Mouse (Mus musculus): ENCODE results near the gene Cbfa2t3.
"Not testable (repeated sequence)": the region's sequence is repeated elsewhere in the genome, so short reads cannot be mapped to it uniquely, and the experiment has no call there.

Cbfa2t3 gene

GRCm38 (mm10) chr8:122635878-122636802, 62.8 kb downstream of the Cbfa2t3 start:
- DNase-seq (ENCODE audit: low spot score), result no peak

- DNase-seq (ENCODE audit: low spot score), result no peak
These were observed 65.7 kb downstream of the Cbfa2t3 start for GRCm38 (mm10) chr8:122633205-122633604.

- not testable (repeated sequence) for DNase-seq (ENCODE audit: low spot score)
These were observed 66.8 kb downstream of the Cbfa2t3 start for GRCm38 (mm10) chr8:122632134-122632533.

- no peak for DNase-seq (ENCODE audit: low spot score)
These were observed 68.2 kb downstream of the Cbfa2t3 start for GRCm38 (mm10) chr8:122630696-122631095.

- DNase-seq (ENCODE audit: low spot score), result no peak
These were observed 69.5 kb downstream of the Cbfa2t3 start for GRCm38 (mm10) chr8:122629388-122629787.

- no peak for DNase-seq (ENCODE audit: low spot score)
These were observed 72.0 kb downstream of the Cbfa2t3 start for GRCm38 (mm10) chr8:122626896-122627295.

GRCm38 (mm10) chr8:122625811-122626210, 73.1 kb downstream of the Cbfa2t3 start:
- DNase-seq (ENCODE audit: low spot score), result no peak

- no peak for DNase-seq (ENCODE audit: low spot score)
These were observed 74.3 kb downstream of the Cbfa2t3 start for GRCm38 (mm10) chr8:122624653-122625052.

- no peak for DNase-seq (ENCODE audit: low spot score)
These were observed 74.9 kb downstream of the Cbfa2t3 start for GRCm38 (mm10) chr8:122623844-122624642.

- no peak for DNase-seq (ENCODE audit: low spot score)
These were observed 76.2 kb downstream of the Cbfa2t3 start, which contains the start of gene Pabpn1l for GRCm38 (mm10) chr8:122622727-122623126. Pabpn1l (minus strand) TSS chr8:122622739.

GRCm38 (mm10) chr8:122620446-122620845, 78.5 kb downstream of the Cbfa2t3 start:
- no peak for DNase-seq (ENCODE audit: low spot score)

GRCm38 (mm10) chr8:122618660-122619378, 80.1 kb downstream of the Cbfa2t3 start:
- no peak for DNase-seq (ENCODE audit: low spot score)

- peak; percentile 64 for DNase-seq (ENCODE audit: low spot score)
These were observed 80.9 kb downstream of the Cbfa2t3 start for GRCm38 (mm10) chr8:122617947-122618546.

- no peak for DNase-seq (ENCODE audit: low spot score)
These were observed 82.6 kb downstream of the Cbfa2t3 start for GRCm38 (mm10) chr8:122616181-122616905.

GRCm38 (mm10) chr8:122611295-122612133, 87.4 kb downstream of the Cbfa2t3 start, which contains the start of the genes Galns and Trappc2l:
Galns (minus strand) TSS chr8:122611463.
Trappc2l (plus strand) TSS chr8:122611640.
- peak; percentile 76 for DNase-seq (ENCODE audit: low spot score)

- no peak for DNase-seq (ENCODE audit: low spot score)
These were observed 88.2 kb downstream of the Cbfa2t3 start for GRCm38 (mm10) chr8:122610612-122611277.

- DNase-seq (ENCODE audit: low spot score), result no peak
These were observed 88.7 kb downstream of the Cbfa2t3 start for GRCm38 (mm10) chr8:122610209-122610608.

- no peak for DNase-seq (ENCODE audit: low spot score)
These were observed 92.1 kb downstream of the Cbfa2t3 start for GRCm38 (mm10) chr8:122606810-122607209.

GRCm38 (mm10) chr8:122605367-122605766, 93.5 kb downstream of the Cbfa2t3 start:
- no peak for DNase-seq (ENCODE audit: low spot score)
